Mouse (Mus musculus): Measurements from ENCODE around the gene Clip1. TPM values are rescaled to one million over a fixed set of nuclear protein-coding genes. Genes with fewer than 3 reads are reported as not detected.

The Clip1 gene
- polyA plus RNA-seq, 1 experiment from 2014 or later = 81.1 TPM

DNA sequence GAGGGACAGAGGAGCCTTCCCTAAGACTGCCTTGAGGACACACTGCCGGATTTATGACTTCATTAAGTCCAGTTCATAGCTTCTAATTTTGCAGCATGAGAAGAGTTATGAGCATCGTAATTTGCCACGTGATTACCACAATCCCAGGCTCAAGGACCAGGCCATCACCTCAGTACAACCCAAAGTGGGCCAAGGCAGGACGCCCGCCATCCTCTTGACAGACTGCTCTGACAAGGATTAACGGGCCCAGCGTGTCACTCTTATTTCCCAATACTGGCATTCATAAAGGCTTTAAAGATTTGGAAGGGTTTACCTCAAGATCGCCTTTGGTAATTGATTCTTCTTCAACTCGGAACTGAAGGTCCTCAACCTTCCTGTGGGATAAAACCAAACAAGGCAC lies 44.2 kb downstream of the Clip1 start:
- peaks cover 66% of the 10 kb centered on the region for H3K36me3 ChIP-seq
- H3K9me3 ChIP-seq (replicated peaks) = no peaks in the 10 kb centered on the region
- no peak overlapping the region for H3K4me2 ChIP-seq
- WGBS = 62% methylated on average over 9 of the region's 9 CpGs
- H3K4me3 ChIP-seq (replicated peaks) = no peak overlapping the region
- no peak for ATAC-seq (ENCODE audit: low FRiP score)
- H3K27ac ChIP-seq (replicated peaks) = peak overlapping the region; percentile 63
- H3K27me3 ChIP-seq (replicated peaks) = no peaks in the 10 kb centered on the region
- H3K4me1 ChIP-seq = no peaks in the 10 kb centered on the region
- no peak overlapping the region for H3K9ac ChIP-seq (replicated peaks)

DNA sequence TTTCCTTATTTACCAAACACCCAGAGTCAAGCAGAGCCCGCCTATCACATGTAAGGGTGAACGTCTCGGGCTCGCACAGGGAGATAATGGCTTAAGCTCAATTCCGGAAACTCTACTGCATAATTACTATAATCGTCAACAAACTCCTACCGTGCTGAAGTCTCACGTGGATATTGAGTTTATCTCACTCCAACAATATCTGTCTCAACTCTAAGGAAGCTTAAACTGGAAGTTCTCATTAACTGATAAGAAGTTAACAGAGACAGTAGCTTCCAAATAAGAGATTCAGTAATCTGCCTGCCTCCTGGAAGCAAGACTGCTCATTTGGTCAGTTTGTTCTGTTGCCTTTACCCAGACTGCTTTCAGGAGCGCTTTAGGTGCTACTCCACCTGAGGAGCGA lies 53.2 kb downstream of the Clip1 start:
- Histone ChIP-seq H3K36me3 (peaks cover 55% of the 10 kb centered on the region), H3K4me2 (no peak overlapping the region)
- no peak for ATAC-seq (ENCODE audit: low FRiP score)

DNA sequence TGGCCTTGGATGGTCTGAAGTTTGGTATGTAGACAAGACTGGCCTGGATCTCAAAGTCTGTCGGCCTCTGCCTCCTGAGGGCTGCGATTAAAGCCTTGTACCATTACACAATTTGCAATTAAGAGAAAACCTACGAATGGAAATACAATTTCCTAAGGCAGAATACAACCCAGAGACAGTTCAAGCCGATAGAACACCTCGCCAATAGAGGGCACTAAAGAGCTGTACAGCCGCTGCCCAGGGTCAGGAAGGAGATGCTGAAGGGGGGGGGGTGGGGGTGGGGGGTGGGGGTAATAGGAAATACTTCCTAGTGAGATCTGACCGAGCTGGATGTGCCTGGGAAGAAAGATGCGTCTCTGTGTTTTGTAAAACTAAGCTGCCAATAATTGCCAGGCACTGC lies 57.8 kb downstream of the Clip1 start:
- Histone ChIP-seq H3K27me3 (replicated peaks) (no peaks in the 10 kb centered on the region), H3K4me2 (no peak overlapping the region), H3K36me3 (peaks cover 60% of the 10 kb centered on the region), H3K4me1 (no peaks in the 10 kb centered on the region), H3K9ac (replicated peaks) (no peak overlapping the region), H3K27ac (replicated peaks) (no peak overlapping the region), H3K4me3 (replicated peaks) (no peak overlapping the region), H3K9me3 (replicated peaks) (no peaks in the 10 kb centered on the region)
- ATAC-seq (ENCODE audit: low FRiP score) = no peak
- WGBS = 26% methylated on average over 8 of the region's 8 CpGs

More for the DNA sequence above, 53.2 kb downstream of the Clip1 start:
- Histone ChIP-seq H3K27ac (replicated peaks) (no peak overlapping the region), H3K27me3 (replicated peaks) (no peaks in the 10 kb centered on the region), H3K4me3 (replicated peaks) (no peak overlapping the region), H3K9ac (replicated peaks) (no peak overlapping the region), H3K9me3 (replicated peaks) (no peaks in the 10 kb centered on the region), H3K4me1 (no peaks in the 10 kb centered on the region)
- WGBS = 93% methylated on average over 10 of the region's 10 CpGs

DNA sequence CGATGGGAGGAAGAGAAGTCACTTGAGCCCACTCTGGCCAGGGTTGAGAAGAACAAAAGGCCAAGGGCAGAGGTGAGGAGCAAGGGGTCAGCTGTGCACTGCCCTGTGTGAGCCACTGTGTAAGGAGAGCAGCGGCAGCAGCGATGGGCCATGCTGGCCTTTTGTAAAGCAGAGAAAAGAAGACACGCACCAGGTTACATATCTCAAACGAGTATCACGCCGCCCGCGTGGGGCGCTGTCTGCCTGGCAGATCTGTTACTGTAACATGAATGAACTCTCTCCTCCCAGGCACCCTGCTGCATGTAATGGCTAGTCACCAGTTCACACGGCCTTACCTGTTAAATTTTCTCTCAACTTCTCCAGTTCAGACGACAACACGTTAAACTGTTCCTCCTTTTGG lies 62.0 kb downstream of the Clip1 start:
- Histone ChIP-seq H3K36me3 (peaks cover 51% of the 10 kb centered on the region), H3K27me3 (replicated peaks) (no peaks in the 10 kb centered on the region), H3K9me3 (replicated peaks) (no peaks in the 10 kb centered on the region), H3K27ac (replicated peaks) (no peak overlapping the region), H3K9ac (replicated peaks) (no peak overlapping the region), H3K4me3 (replicated peaks) (no peak overlapping the region), H3K4me1 (no peaks in the 10 kb centered on the region), H3K4me2 (no peak overlapping the region)
- WGBS = 63% methylated on average over 13 of the region's 13 CpGs
- ATAC-seq (ENCODE audit: low FRiP score) = no peak

DNA sequence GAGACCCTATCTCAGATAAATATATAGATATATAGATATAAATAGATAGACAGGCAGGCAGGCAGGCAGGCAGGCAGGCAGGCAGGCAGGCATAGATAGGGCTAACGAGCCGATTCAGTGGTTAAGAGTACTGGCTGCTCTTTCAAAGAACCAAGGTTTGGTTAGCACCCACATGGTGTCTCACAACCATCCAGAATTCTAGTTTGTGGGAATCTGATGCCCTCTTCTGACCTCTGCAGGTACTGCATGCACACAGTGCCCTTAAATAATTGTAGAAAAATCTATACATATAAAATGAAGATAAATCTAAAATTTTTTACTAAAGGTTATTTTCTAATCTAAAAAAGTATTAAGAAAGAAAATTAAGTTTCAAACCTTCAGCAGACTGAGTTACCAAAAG lies 65.9 kb downstream of the Clip1 start:
- no peaks in the 10 kb centered on the region for H3K4me1 ChIP-seq
- no peaks in the 10 kb centered on the region for H3K9me3 ChIP-seq (replicated peaks)
- WGBS = 70% methylated on average over 2 of the region's 2 CpGs
- H3K4me3 ChIP-seq (replicated peaks) = no peak overlapping the region
- no peaks in the 10 kb centered on the region for H3K27me3 ChIP-seq (replicated peaks)
- no peak overlapping the region for H3K27ac ChIP-seq (replicated peaks)
- no peak for ATAC-seq (ENCODE audit: low FRiP score)
- H3K4me2 ChIP-seq = no peak overlapping the region
- H3K9ac ChIP-seq (replicated peaks) = no peak overlapping the region
- peaks cover 77% of the 10 kb centered on the region for H3K36me3 ChIP-seq

DNA sequence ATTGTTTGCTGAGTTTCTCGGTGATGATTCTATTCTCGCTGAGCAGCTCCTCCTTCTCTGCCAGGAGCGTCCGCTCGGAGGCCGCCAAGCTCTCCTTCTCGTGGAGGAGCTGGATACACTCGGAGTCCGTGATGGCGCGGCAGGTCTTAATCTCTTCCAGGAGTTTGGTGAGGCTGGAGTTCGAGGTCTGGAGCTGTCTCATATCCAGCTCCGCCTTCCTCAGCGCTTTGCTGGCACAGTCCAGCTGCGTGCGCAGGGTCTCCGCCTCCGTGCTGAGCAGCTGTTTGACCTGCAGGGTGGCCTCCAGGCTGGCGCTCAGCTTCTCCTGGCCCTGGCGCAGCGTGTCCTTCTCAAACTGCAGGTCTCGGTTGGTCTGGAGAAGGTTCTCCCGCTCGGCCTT lies 70.2 kb downstream of the Clip1 start:
- no peaks in the 10 kb centered on the region for H3K9me3 ChIP-seq (replicated peaks)
- H3K4me1 ChIP-seq = no peaks in the 10 kb centered on the region
- H3K27me3 ChIP-seq (replicated peaks) = no peaks in the 10 kb centered on the region
- H3K4me3 ChIP-seq (replicated peaks) = no peak overlapping the region
- H3K36me3 ChIP-seq = peaks cover 75% of the 10 kb centered on the region
- no peak overlapping the region for H3K4me2 ChIP-seq
- ATAC-seq (ENCODE audit: low FRiP score) = no peak
- H3K9ac ChIP-seq (replicated peaks) = no peak overlapping the region
- 94% methylated on average over 24 of the region's 24 CpGs for WGBS
- H3K27ac ChIP-seq (replicated peaks) = no peak overlapping the region

DNA sequence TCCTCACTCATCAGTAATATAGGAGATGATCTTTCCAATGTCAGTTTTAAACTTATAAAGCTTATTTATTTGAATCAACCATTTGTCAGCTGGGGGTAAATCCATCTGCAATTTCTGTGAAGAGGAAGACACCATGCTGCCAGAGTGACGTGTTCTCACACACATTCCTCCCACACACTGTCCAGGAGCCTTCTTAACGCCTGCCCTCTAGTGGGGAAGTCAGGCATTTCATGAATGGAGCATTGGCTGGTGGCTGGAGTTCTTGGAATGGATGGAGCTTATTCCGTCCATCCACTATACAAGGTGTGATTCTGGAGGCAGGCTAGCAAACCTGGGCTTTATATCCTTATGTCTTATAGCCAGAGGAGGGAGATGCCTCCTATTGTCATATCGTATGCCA lies 74.6 kb downstream of the Clip1 start:
- no peaks in the 10 kb centered on the region for H3K4me1 ChIP-seq
- H3K4me2 ChIP-seq = no peak overlapping the region
- no peak overlapping the region for H3K4me3 ChIP-seq (replicated peaks)
- no peaks in the 10 kb centered on the region for H3K9me3 ChIP-seq (replicated peaks)
- no peaks in the 10 kb centered on the region for H3K27me3 ChIP-seq (replicated peaks)
- WGBS = 33% methylated on average over 4 of the region's 4 CpGs
- ATAC-seq (ENCODE audit: low FRiP score) = no peak
- H3K36me3 ChIP-seq = peaks cover 80% of the 10 kb centered on the region
- H3K27ac ChIP-seq (replicated peaks) = no peak overlapping the region
- H3K9ac ChIP-seq (replicated peaks) = no peak overlapping the region

DNA sequence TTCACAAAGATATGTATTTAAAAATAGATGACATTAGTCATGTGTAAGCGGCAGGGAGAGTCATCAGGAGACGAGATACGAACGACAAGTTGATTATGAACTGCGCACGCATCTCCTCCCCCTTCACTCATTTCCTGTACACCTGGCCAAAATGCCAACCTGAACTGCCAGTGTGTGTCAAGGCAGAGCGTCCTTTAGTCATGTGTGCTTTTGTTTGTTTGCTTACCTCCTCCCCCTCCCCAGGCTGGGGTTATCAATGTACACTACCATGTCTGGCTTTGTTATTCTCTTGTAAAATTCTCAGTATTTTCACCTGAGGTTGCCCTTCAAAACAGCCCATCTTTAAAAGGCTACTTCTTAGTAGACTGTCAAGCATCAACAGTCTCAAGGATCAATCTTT lies 75.0 kb downstream of the Clip1 start:
- H3K36me3 ChIP-seq = peaks cover 79% of the 10 kb centered on the region
- no peak overlapping the region for H3K9ac ChIP-seq (replicated peaks)
- no peak for ATAC-seq (ENCODE audit: low FRiP score)
- no peak overlapping the region for H3K4me2 ChIP-seq
- WGBS = 97% methylated on average over 7 of the region's 7 CpGs
- no peaks in the 10 kb centered on the region for H3K4me1 ChIP-seq
- no peak overlapping the region for H3K4me3 ChIP-seq (replicated peaks)
- no peaks in the 10 kb centered on the region for H3K9me3 ChIP-seq (replicated peaks)
- H3K27ac ChIP-seq (replicated peaks) = no peak overlapping the region
- no peaks in the 10 kb centered on the region for H3K27me3 ChIP-seq (replicated peaks)

DNA sequence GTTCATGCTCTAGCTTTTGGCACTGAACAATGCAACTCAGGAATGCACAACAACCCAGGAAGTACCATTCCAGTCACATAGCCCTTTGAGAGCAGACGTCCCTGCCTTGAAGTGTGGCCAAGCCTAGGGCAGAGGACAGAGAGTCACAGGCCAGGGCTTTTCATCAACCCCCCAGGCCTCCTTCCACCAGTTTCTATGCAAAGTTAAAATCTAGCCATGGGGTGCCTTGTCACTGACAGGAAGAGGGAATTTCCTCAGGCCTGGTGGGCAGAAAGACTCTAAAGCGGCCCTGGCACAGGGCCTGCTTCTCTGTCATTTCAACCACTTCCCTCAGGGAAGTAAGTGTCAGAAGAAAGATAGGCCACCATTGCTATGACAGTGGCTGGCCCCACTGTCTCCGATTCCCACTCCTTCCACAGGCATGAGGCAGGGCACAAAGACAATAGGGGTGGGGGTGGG lies 77.2 kb downstream of the Clip1 start:
- WGBS = 80% methylated on average over 3 of the region's 3 CpGs
- Histone ChIP-seq H3K27me3 (replicated peaks) (no peaks in the 10 kb centered on the region), H3K9ac (replicated peaks) (no peak overlapping the region), H3K27ac (replicated peaks) (peak overlapping the region; percentile 30; the same call in 1 of the 2 replicates), H3K36me3 (peaks cover 70% of the 10 kb centered on the region), H3K9me3 (replicated peaks) (no peaks in the 10 kb centered on the region), H3K4me2 (no peak overlapping the region), H3K4me3 (replicated peaks) (no peak overlapping the region), H3K4me1 (peaks cover 7% of the 10 kb centered on the region; the same call in 1 of the 2 replicates)
- no peak for ATAC-seq (ENCODE audit: low FRiP score)

DNA sequence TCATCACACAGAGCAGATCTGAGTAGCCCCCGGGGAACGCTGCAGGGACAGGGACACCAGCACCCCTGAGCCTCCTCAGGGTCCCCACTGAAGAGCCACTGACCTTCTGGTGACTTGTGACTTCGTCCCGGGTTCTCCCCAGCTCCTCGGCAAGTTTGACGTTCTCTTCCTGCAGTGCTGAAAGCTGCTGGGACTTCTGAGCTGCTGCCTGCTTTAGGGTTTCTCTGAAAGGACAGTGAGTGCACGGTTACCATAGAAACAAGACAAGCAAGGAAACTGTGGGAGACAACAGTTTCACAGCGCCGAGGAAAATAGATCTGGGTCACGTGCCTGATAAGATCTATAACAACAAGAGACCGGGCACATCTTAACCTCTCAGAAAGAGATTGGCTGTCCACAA lies 80.9 kb downstream of the Clip1 start:
- Histone ChIP-seq H3K27ac (replicated peaks) (peak overlapping the region; percentile 41; the same call in 1 of the 2 replicates), H3K9me3 (replicated peaks) (no peaks in the 10 kb centered on the region), H3K27me3 (replicated peaks) (no peaks in the 10 kb centered on the region), H3K9ac (replicated peaks) (no peak overlapping the region), H3K4me1 (peaks cover 7% of the 10 kb centered on the region; the same call in 1 of the 2 replicates), H3K36me3 (peaks cover 65% of the 10 kb centered on the region), H3K4me3 (replicated peaks) (no peak overlapping the region), H3K4me2 (peak overlapping the region; percentile 22; the same call in 1 of the 2 replicates)
- 37% methylated on average over 11 of the region's 11 CpGs for WGBS
- ATAC-seq (ENCODE audit: low FRiP score) = no peak

DNA sequence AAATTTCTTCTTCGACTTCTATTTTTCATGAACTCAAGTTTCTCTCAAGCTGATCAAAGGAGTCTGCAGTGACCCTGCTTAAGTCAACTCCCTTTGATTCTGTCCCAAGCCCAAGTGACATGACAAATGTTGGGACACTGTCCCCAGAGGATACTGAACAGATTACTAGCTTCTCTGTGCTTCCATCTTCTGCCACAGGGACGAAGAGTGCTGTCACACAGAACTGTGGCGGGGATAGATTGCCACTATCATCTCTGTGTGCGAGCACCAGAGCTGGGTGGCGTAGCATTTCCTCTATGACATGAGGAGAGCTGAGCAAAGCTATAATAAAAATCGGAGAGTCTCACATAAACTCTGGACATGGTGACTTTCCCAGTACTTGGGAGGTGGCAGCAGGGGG lies 82.2 kb downstream of the Clip1 start:
- Histone ChIP-seq H3K27ac (replicated peaks) (no peak overlapping the region; the same call in 1 of the 2 replicates), H3K9ac (replicated peaks) (no peak overlapping the region), H3K4me3 (replicated peaks) (no peak overlapping the region), H3K36me3 (peaks cover 62% of the 10 kb centered on the region), H3K9me3 (replicated peaks) (no peaks in the 10 kb centered on the region), H3K27me3 (replicated peaks) (no peaks in the 10 kb centered on the region), H3K4me2 (no peak overlapping the region), H3K4me1 (peaks cover 7% of the 10 kb centered on the region; the same call in 1 of the 2 replicates)
- ATAC-seq (ENCODE audit: low FRiP score) = no peak
- WGBS = 86% methylated on average over 6 of the region's 6 CpGs

DNA sequence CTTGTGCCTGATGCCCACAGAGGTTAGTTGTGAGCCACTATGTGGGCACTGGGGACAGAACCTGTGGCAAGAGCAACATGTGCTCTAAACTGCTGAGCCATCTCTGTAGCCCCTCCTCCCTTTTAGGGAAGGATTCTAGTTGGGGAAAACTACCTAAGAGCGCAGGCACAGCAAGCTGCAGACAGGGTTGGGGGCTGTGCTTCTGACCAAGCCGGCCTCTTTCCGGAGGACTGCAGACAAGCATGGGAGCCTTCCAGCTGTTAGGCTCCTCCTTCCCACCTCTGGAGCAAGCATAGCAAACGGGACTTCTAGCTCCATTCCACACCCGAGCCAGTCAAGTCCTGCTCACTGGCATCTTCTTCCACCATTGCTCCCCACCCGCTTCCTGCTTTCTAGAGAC lies 85.1 kb downstream of the Clip1 start:
- H3K4me3 ChIP-seq (replicated peaks) = no peak overlapping the region
- ATAC-seq (ENCODE audit: low FRiP score) = no peak
- 60% methylated on average over 6 of the region's 6 CpGs for WGBS
- peaks cover 56% of the 10 kb centered on the region for H3K36me3 ChIP-seq
- peaks cover 7% of the 10 kb centered on the region; the same call in 1 of the 2 replicates for H3K4me1 ChIP-seq
- H3K9me3 ChIP-seq (replicated peaks) = no peaks in the 10 kb centered on the region
- H3K27me3 ChIP-seq (replicated peaks) = no peaks in the 10 kb centered on the region
- H3K27ac ChIP-seq (replicated peaks) = 0 out of 2 replicates have a peak overlapping the region, but pooled peaks have one; percentile 4
- no peak overlapping the region for H3K4me2 ChIP-seq
- H3K9ac ChIP-seq (replicated peaks) = no peak overlapping the region

All from neural tube, embryonic 15.5 days (tissue).